Mouse (Mus musculus): ENCODE results near the gene Rasa4.

DNA sequence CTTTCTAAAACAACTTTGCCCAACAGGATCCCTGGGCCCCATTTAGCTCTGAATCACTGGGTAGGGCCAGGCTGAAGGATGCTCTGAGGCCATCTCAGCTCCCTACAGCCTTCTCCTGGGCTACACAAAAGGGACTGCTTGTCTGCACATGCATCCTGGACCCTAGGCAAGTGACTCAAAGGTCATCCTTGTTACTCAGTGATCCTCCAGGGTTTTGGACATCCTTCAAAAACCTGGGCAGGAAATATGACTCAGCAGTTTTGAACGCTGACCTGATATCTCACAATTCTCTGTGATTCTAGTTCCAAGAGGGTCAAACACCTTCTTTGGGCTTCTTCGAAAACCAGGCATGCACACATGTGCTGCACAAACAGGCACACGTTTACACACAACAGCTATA is 25.3 kb downstream of the Rasa4 start:
- TF ChIP-seq CTCF (IDR thresholded peaks at IDR 0.05; ENCODE audit: borderline replicate concordance, insufficient read depth, low read length) (no peak), POLR2A (IDR thresholded peaks at IDR 0.05; ENCODE audit: low read depth, low read length) (no peak)
